Mouse (Mus musculus): Measurements from ENCODE around the gene Tbc1d21. TPM values are rescaled to one million over a fixed set of nuclear protein-coding genes. Genes with fewer than 3 reads are reported as not detected.

Gene Tbc1d21
- polyA plus RNA-seq, 1 experiment: not detected

DNA sequence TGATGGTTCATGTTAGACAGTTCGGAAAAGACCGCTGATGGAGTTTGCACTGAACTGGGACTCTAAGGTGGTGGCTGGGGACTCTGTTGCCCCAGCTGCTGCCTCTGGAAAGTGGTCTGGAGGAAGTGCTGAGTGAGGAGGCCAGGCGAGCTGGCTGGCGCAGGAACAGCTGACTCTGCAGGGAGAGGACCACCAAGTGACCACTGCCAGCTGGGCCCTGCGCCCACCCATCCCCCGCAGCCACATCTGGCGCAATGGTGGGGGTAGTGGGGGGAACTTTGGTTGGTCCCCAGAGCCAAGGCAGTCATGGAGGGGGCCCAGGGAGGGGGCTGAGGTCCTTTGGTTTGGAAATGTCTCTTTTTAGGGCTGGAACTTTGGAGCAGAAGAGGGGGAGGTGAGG is 53.5 kb downstream of the Tbc1d21 start:
- Histone ChIP-seq H3K4me1 (replicated peaks; ENCODE audit: control insufficient read depth, insufficient read depth, low read length) (no peaks in the 10 kb centered on the region), H3K27ac (ENCODE audit: control insufficient read depth, insufficient read depth, low read length) (no peak overlapping the region), H3K27me3 (ENCODE audit: control insufficient read depth, insufficient read depth, low read length) (no peaks in the 10 kb centered on the region; the same call in 1 of the 2 replicates), H3K4me3 (ENCODE audit: control insufficient read depth, insufficient read depth, low read length) (no peak overlapping the region), H3K36me3 (ENCODE audit: control insufficient read depth, insufficient read depth, low read length) (no peaks in the 10 kb centered on the region)
- no peak for TF ChIP-seq CTCF (IDR thresholded peaks at IDR 0.05; ENCODE audit: borderline replicate concordance, control insufficient read depth, extremely low read depth, insufficient read depth, low read length, poor library complexity)
- no peak for TF ChIP-seq POLR2A (IDR thresholded peaks at IDR 0.05; ENCODE audit: control insufficient read depth, extremely low read depth, insufficient read depth, low read length, poor library complexity)
- WGBS: 82% methylated on average over 7 of the region's 7 CpGs
- DNase-seq: no peak

DNA sequence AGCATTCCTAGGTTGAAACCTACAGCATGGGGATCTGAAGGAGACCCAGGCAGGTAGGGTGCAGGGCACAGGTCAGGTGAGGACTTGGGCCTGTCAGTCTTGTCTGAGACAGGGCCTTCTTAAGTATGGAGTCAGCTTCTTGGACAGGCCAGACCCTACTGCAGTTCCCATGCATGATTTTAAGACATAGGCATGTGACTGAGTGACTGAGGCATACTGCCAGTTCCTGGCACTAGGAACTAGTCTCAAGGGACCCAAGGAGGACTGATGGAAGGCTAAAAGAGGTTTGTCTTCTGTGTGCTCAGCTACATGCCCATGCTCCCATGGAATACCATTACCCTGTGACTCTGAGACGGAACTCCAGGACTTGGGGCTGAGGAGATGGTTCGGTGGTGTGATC is 54.4 kb downstream of the Tbc1d21 start:
- Histone ChIP-seq H3K27ac (ENCODE audit: control insufficient read depth, insufficient read depth, low read length) (no peak overlapping the region), H3K27me3 (ENCODE audit: control insufficient read depth, insufficient read depth, low read length) (no peaks in the 10 kb centered on the region; the same call in 1 of the 2 replicates), H3K4me1 (replicated peaks; ENCODE audit: control insufficient read depth, insufficient read depth, low read length) (no peaks in the 10 kb centered on the region), H3K4me3 (ENCODE audit: control insufficient read depth, insufficient read depth, low read length) (no peak overlapping the region), H3K36me3 (ENCODE audit: control insufficient read depth, insufficient read depth, low read length) (no peaks in the 10 kb centered on the region)
- no peak for TF ChIP-seq POLR2A (IDR thresholded peaks at IDR 0.05; ENCODE audit: control insufficient read depth, extremely low read depth, insufficient read depth, low read length, poor library complexity)
- no peak for TF ChIP-seq CTCF (IDR thresholded peaks at IDR 0.05; ENCODE audit: borderline replicate concordance, control insufficient read depth, extremely low read depth, insufficient read depth, low read length, poor library complexity)
- 98% methylated on average over 2 of the region's 2 CpGs for WGBS
- DNase-seq: no peak

DNA sequence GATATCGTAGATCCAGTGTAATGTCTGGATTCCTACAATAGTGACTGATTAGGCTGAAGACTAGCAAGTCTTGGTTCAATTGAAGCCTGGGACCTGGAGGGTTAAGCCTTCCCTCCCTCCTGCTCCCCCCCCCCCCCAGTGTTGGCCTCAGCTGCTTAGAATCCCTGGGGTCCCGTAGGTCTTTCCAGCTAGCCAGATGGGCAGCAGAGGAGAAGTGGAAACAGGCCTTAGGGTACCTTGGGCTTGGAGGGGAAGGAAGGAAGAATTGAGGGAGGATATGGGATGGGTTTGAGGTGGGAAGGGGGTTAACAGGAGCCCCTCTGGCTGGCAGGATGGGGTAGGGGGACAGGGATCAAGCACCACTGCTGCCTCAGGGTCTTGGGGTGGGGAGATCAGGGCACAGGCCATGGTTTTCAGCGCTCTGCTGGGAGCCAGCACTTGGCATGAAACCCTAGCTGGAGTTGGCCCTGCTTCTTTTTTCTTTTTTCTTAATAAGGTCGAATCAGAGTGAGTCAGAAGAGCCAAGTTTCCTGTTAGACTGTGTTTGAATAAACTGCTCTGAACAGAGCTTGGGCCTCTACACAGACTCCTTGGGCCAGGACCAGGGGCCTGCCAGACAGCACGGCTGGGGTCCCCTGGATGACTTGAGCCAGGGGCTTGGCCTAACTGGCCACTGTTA is 55.4 kb downstream of the Tbc1d21 start:
- DNase-seq: no peak

DNA sequence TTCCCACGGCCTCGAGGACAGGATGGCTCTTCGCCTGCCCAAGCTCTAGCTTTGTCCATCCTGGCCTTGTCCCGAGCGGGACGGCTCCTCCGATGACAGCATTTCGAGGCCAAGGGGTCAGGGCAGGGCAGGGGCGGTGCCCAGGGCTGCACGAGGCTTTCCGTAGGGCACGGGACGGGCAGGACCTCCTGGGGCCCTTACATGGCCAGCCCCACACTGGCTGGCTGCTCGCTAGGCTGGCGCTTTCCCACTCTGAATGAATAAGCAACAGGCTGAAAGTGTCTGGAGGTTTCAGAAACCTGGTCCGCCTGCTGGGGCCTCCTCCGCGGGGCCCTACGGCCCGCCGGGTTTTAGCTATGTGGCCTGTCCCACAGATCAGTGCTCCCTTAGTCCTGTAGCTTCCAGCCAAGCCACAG is 57.3 kb downstream of the Tbc1d21 start, which contains the start of gene Loxl1:
Gene Loxl1 (minus strand): TSS at position 243 of the 416 bp plus-strand sequence.
- TF ChIP-seq POLR2A (IDR thresholded peaks at IDR 0.05; ENCODE audit: control insufficient read depth, extremely low read depth, insufficient read depth, low read length, poor library complexity): no peak
- no peak for TF ChIP-seq CTCF (IDR thresholded peaks at IDR 0.05; ENCODE audit: borderline replicate concordance, control insufficient read depth, extremely low read depth, insufficient read depth, low read length, poor library complexity)
- peaks cover 2% of the 10 kb centered on the region; the same call in 1 of the 2 replicates for H3K27me3 ChIP-seq (ENCODE audit: control insufficient read depth, insufficient read depth, low read length)
- no peaks in the 10 kb centered on the region for H3K4me1 ChIP-seq (replicated peaks; ENCODE audit: control insufficient read depth, insufficient read depth, low read length)
- WGBS: 9% methylated on average over 21 of the region's 21 CpGs
- no peaks in the 10 kb centered on the region for H3K36me3 ChIP-seq (ENCODE audit: control insufficient read depth, insufficient read depth, low read length)
- no peak within 1 kb of the TSS for H3K4me3 ChIP-seq (ENCODE audit: control insufficient read depth, insufficient read depth, low read length)
- DNase-seq: no peak
- no peak within 1 kb of the TSS for H3K27ac ChIP-seq (ENCODE audit: control insufficient read depth, insufficient read depth, low read length)

More for the DNA sequence above, 55.4 kb downstream of the Tbc1d21 start:
- Histone ChIP-seq H3K27ac (ENCODE audit: control insufficient read depth, insufficient read depth, low read length) (no peak overlapping the region), H3K27me3 (ENCODE audit: control insufficient read depth, insufficient read depth, low read length) (peaks cover 2% of the 10 kb centered on the region; the same call in 1 of the 2 replicates), H3K4me1 (replicated peaks; ENCODE audit: control insufficient read depth, insufficient read depth, low read length) (no peaks in the 10 kb centered on the region), H3K36me3 (ENCODE audit: control insufficient read depth, insufficient read depth, low read length) (no peaks in the 10 kb centered on the region), H3K4me3 (ENCODE audit: control insufficient read depth, insufficient read depth, low read length) (no peak overlapping the region)
- WGBS: 67% methylated on average over 5 of the region's 5 CpGs
- TF ChIP-seq POLR2A (IDR thresholded peaks at IDR 0.05; ENCODE audit: control insufficient read depth, extremely low read depth, insufficient read depth, low read length, poor library complexity) (no peak), CTCF (IDR thresholded peaks at IDR 0.05; ENCODE audit: borderline replicate concordance, control insufficient read depth, extremely low read depth, insufficient read depth, low read length, poor library complexity) (no peak)

DNA sequence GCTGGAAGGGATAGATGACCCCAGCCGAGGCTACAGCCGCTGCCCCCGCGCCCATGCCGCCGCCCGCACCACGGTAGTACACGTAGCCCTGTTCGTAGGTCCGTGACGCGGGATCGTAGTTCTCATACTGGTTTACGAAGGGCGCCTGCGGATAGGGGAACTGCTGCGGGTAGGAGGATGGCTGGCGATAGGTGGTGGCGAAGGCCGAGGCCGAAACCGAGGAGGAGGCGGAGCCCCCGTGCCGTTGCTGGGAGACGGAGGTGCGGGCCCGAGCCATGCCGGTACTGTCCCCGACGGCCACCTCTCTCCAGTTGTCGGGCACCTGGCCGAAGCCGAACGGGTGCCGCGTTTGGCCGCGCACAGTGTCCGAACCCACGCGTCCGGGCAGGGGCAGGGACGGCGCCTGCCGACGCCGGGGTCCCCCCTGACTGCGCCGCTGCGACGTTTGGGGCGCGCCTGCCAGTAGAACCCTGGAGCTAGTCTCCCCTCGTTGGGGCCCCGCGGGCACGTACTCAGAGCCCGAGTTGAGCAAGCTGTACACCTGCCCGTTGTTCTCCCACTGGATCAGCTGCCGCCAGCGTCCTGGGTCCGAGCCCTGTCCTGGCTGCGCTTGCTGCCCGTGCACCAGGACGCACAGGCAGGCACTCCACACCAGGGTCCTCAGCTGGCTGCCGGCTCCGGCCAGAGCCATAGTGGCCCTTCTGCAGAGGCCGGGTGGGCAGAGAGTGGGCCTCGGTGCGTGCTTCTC is 57.9 kb downstream of the Tbc1d21 start:
- H3K4me1 ChIP-seq (replicated peaks; ENCODE audit: control insufficient read depth, insufficient read depth, low read length): no peaks in the 10 kb centered on the region
- H3K27me3 ChIP-seq (ENCODE audit: control insufficient read depth, insufficient read depth, low read length): peaks cover 2% of the 10 kb centered on the region; the same call in 1 of the 2 replicates
- WGBS: 5% methylated on average over 71 of the region's 72 CpGs
- H3K4me3 ChIP-seq (ENCODE audit: control insufficient read depth, insufficient read depth, low read length): no peak overlapping the region
- no peak for DNase-seq
- no peak overlapping the region for H3K27ac ChIP-seq (ENCODE audit: control insufficient read depth, insufficient read depth, low read length)
- TF ChIP-seq POLR2A (IDR thresholded peaks at IDR 0.05; ENCODE audit: control insufficient read depth, extremely low read depth, insufficient read depth, low read length, poor library complexity) (no peak), CTCF (IDR thresholded peaks at IDR 0.05; ENCODE audit: borderline replicate concordance, control insufficient read depth, extremely low read depth, insufficient read depth, low read length, poor library complexity) (no peak)
- H3K36me3 ChIP-seq (ENCODE audit: control insufficient read depth, insufficient read depth, low read length): no peaks in the 10 kb centered on the region

DNA sequence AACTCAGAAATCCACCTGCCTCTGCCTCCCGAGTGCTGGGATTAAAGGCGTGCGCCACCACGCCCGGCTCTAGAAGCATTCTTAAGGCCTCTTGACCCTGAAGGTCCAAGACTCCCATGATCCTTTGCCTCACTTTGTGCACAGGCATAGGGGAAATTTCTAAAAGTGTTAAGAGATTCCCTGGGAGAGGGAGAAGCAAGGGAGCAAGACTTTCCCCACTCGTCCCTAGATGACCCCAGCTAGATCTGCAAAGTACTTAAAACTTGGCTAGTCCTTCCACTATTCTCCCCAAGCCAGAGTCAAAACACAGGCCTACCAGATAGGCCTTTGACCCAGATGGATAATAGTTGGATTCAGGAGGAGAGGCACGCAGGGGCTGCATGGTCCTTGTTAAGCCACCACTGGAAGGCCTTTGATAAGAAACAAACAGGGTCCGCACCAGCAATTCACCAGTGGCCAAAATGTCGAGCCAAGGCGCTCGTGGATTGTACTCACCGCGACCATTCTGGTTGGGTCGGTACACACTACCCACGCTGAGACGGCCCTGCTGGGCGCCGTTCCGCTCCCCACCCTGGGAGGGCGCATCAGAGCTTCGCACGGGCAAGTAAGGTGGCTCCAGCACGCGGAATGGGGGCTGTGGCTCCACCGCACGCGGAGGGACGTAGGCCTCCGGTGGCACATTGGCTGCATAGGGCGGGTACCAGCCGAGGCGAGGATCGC is 58.9 kb downstream of the Tbc1d21 start:
- no peak overlapping the region for H3K27ac ChIP-seq (ENCODE audit: control insufficient read depth, insufficient read depth, low read length)
- DNase-seq: no peak
- H3K27me3 ChIP-seq (ENCODE audit: control insufficient read depth, insufficient read depth, low read length): peaks cover 2% of the 10 kb centered on the region; the same call in 1 of the 2 replicates
- TF ChIP-seq CTCF (IDR thresholded peaks at IDR 0.05; ENCODE audit: borderline replicate concordance, control insufficient read depth, extremely low read depth, insufficient read depth, low read length, poor library complexity) (no peak), POLR2A (IDR thresholded peaks at IDR 0.05; ENCODE audit: control insufficient read depth, extremely low read depth, insufficient read depth, low read length, poor library complexity) (no peak)
- H3K4me1 ChIP-seq (replicated peaks; ENCODE audit: control insufficient read depth, insufficient read depth, low read length): no peaks in the 10 kb centered on the region
- H3K36me3 ChIP-seq (ENCODE audit: control insufficient read depth, insufficient read depth, low read length): no peaks in the 10 kb centered on the region
- WGBS: 85% methylated on average over 33 of the region's 33 CpGs
- no peak overlapping the region for H3K4me3 ChIP-seq (ENCODE audit: control insufficient read depth, insufficient read depth, low read length)

All from thymus, adult 2 months (tissue).